Mouse (Mus musculus): ENCODE results near the gene Caln1. TPM values are rescaled to one million over a fixed set of nuclear protein-coding genes. Genes with fewer than 3 reads are reported as not detected.

The Caln1 gene
- polyA plus RNA-seq, 1 experiment, result not detected

GRCm38 (mm10) chr5:130566002-130566401 is 196.7 kb downstream of the Caln1 start:
- TF ChIP-seq POLR2A (IDR thresholded peaks at IDR 0.05; ENCODE audit: borderline replicate concordance, extremely low read depth, low read depth, low read length) (no peak), CTCF (IDR thresholded peaks at IDR 0.05; ENCODE audit: insufficient read depth, low read length) (no peak)
- WGBS, result 90% methylated on average over 3 of the region's 3 CpGs
- DNase-seq, result no peak
- Histone ChIP-seq H3K4me1 (ENCODE audit: control insufficient read depth, insufficient read depth, low read length) (no peaks in the 10 kb centered on the region), H3K4me3 (replicated peaks; ENCODE audit: extremely low read depth, low read depth, low read length) (no peak overlapping the region)

DNA sequence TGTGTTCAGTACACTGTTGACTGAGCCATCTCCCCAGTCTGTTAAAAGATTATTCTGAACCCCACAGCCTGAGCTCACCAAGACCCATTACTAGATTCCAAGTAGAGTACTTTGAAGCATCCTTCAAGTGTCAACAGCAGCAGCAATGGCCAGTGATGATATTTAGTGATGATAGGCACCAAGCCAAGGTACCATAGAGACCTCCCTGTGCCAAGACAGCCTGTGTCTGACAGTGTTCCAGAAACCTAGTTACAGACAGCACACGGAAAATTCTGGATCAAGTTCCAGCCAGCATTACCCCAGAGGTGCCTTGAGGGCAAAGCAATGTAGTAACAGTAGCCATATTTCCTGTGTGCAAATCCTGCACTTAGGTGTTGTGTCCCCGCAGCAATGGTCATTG is 208.3 kb downstream of the Caln1 start:
- 68% methylated on average over 2 of the region's 2 CpGs for WGBS
- Histone ChIP-seq H3K4me1 (ENCODE audit: control insufficient read depth, insufficient read depth, low read length) (no peaks in the 10 kb centered on the region), H3K4me3 (replicated peaks; ENCODE audit: extremely low read depth, low read depth, low read length) (no peak overlapping the region)
- DNase-seq, result no peak
- no peak for TF ChIP-seq CTCF (IDR thresholded peaks at IDR 0.05; ENCODE audit: insufficient read depth, low read length)

GRCm38 (mm10) chr5:130584042-130584441 is 214.8 kb downstream of the Caln1 start:
- 75% methylated on average over 3 of the region's 3 CpGs for WGBS
- DNase-seq, result no peak

GRCm38 (mm10) chr5:130586257-130586656 is 217.0 kb downstream of the Caln1 start:
- Histone ChIP-seq H3K4me3 (replicated peaks; ENCODE audit: extremely low read depth, low read depth, low read length) (no peak overlapping the region), H3K4me1 (ENCODE audit: control insufficient read depth, insufficient read depth, low read length) (no peaks in the 10 kb centered on the region)
- 81% methylated on average over 4 of the region's 4 CpGs for WGBS
- DNase-seq, result no peak
- TF ChIP-seq CTCF (IDR thresholded peaks at IDR 0.05; ENCODE audit: insufficient read depth, low read length) (no peak), POLR2A (IDR thresholded peaks at IDR 0.05; ENCODE audit: borderline replicate concordance, extremely low read depth, low read depth, low read length) (no peak)

More at GRCm38 (mm10) chr5:130584042-130584441, 214.8 kb downstream of the Caln1 start:
- Histone ChIP-seq H3K4me1 (ENCODE audit: control insufficient read depth, insufficient read depth, low read length) (no peaks in the 10 kb centered on the region), H3K4me3 (replicated peaks; ENCODE audit: extremely low read depth, low read depth, low read length) (no peak overlapping the region)
- TF ChIP-seq POLR2A (IDR thresholded peaks at IDR 0.05; ENCODE audit: borderline replicate concordance, extremely low read depth, low read depth, low read length) (no peak), CTCF (IDR thresholded peaks at IDR 0.05; ENCODE audit: insufficient read depth, low read length) (no peak)

DNA sequence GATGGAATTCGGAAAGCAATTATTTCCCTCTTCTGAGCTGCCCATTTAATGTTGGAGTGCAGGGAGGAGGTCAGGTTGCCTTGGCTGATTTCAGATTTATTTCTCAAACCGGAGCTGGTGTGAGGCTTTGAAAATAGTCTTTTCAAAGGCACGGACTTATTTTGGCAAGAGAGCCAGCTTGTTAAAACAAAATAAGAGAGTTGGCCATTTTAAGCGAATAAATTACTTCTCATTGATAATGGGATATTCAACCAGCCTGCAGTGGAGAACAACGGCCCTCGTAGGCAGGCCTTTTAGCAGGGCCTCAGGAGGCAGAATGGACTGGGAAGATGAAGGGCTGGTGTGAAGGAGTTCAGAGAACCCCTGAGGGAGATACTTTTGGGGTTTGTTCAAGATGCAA is 227.3 kb downstream of the Caln1 start:
- TF ChIP-seq POLR2A (IDR thresholded peaks at IDR 0.05; ENCODE audit: borderline replicate concordance, extremely low read depth, low read depth, low read length) (no peak), CTCF (IDR thresholded peaks at IDR 0.05; ENCODE audit: insufficient read depth, low read length) (no peak)
- no peaks in the 10 kb centered on the region for H3K4me1 ChIP-seq (ENCODE audit: control insufficient read depth, insufficient read depth, low read length)
- DNase-seq, result no peak
- 74% methylated on average over 6 of the region's 6 CpGs for WGBS
- no peak overlapping the region for H3K4me3 ChIP-seq (replicated peaks; ENCODE audit: extremely low read depth, low read depth, low read length)

GRCm38 (mm10) chr5:130613657-130614056 is 244.4 kb downstream of the Caln1 start:
- Histone ChIP-seq H3K4me1 (ENCODE audit: control insufficient read depth, insufficient read depth, low read length) (no peaks in the 10 kb centered on the region), H3K4me3 (replicated peaks; ENCODE audit: extremely low read depth, low read depth, low read length) (no peak overlapping the region)
- DNase-seq, result no peak
- no peak for TF ChIP-seq CTCF (IDR thresholded peaks at IDR 0.05; ENCODE audit: insufficient read depth, low read length)
- no peak for TF ChIP-seq POLR2A (IDR thresholded peaks at IDR 0.05; ENCODE audit: borderline replicate concordance, extremely low read depth, low read depth, low read length)
- WGBS, result 67% methylated on average over 3 of the region's 3 CpGs

- WGBS, result 69% methylated on average over 3 of the region's 3 CpGs
- Histone ChIP-seq H3K4me3 (replicated peaks; ENCODE audit: extremely low read depth, low read depth, low read length) (no peak overlapping the region), H3K4me1 (ENCODE audit: control insufficient read depth, insufficient read depth, low read length) (no peaks in the 10 kb centered on the region)
- DNase-seq, result no peak
- TF ChIP-seq POLR2A (IDR thresholded peaks at IDR 0.05; ENCODE audit: borderline replicate concordance, extremely low read depth, low read depth, low read length) (no peak), CTCF (IDR thresholded peaks at IDR 0.05; ENCODE audit: insufficient read depth, low read length) (no peak)
These were observed 245.0 kb downstream of the Caln1 start for GRCm38 (mm10) chr5:130614209-130614608.

- TF ChIP-seq CTCF (IDR thresholded peaks at IDR 0.05; ENCODE audit: insufficient read depth, low read length) (no peak), POLR2A (IDR thresholded peaks at IDR 0.05; ENCODE audit: borderline replicate concordance, extremely low read depth, low read depth, low read length) (no peak)
- no peaks in the 10 kb centered on the region for H3K4me1 ChIP-seq (ENCODE audit: control insufficient read depth, insufficient read depth, low read length)
- no peak overlapping the region for H3K4me3 ChIP-seq (replicated peaks; ENCODE audit: extremely low read depth, low read depth, low read length)
- WGBS, result 79% methylated on average over 7 of the region's 7 CpGs
- no peak for DNase-seq
These were observed 250.8 kb downstream of the Caln1 start for GRCm38 (mm10) chr5:130620060-130620459.

GRCm38 (mm10) chr5:130623206-130623605 is 254.0 kb downstream of the Caln1 start:
- Histone ChIP-seq H3K4me3 (replicated peaks; ENCODE audit: extremely low read depth, low read depth, low read length) (no peak overlapping the region), H3K4me1 (ENCODE audit: control insufficient read depth, insufficient read depth, low read length) (no peaks in the 10 kb centered on the region)
- peak; percentile 7 for DNase-seq
- 27% methylated on average over 5 of the region's 5 CpGs for whole genome bisulfite sequencing
- TF ChIP-seq CTCF (IDR thresholded peaks at IDR 0.05; ENCODE audit: insufficient read depth, low read length), result no peak
- no peak for TF ChIP-seq POLR2A (IDR thresholded peaks at IDR 0.05; ENCODE audit: borderline replicate concordance, extremely low read depth, low read depth, low read length)

DNA sequence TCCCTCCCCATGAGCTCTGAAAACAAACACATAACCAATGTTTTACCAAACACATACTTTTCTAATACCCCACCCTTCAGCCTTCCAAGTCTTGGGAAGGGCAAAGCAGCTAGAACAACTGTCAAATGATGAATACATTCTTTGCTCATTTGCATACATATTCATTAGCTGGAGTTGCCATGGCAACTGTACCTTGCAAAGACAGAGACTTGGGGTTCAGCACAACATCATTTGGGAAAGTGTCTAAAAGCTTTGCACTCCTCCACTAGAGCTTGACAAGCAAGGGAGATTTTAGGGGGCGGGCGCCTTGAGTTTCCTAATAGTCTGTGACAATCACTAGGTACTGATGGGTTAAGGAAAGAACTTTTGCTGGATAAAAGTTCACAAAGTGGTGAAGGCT is 258.5 kb downstream of the Caln1 start:
- no peaks in the 10 kb centered on the region for H3K4me1 ChIP-seq (ENCODE audit: control insufficient read depth, insufficient read depth, low read length)
- TF ChIP-seq POLR2A (IDR thresholded peaks at IDR 0.05; ENCODE audit: borderline replicate concordance, extremely low read depth, low read depth, low read length) (no peak), CTCF (IDR thresholded peaks at IDR 0.05; ENCODE audit: insufficient read depth, low read length) (no peak)
- WGBS, result 94% methylated on average over 2 of the region's 2 CpGs
- H3K4me3 ChIP-seq (replicated peaks; ENCODE audit: extremely low read depth, low read depth, low read length), result no peak overlapping the region
- no peak for DNase-seq

Data from lung, adult 2 months (tissue).